Mouse (Mus musculus): Measurements from ENCODE around the gene Arhgap24. TPM values are rescaled to one million over a fixed set of nuclear protein-coding genes. Genes with fewer than 3 reads are reported as not detected.

Arhgap24 gene
- polyA plus RNA-seq, 1 experiment from 2014 or later = 6.1 TPM

DNA sequence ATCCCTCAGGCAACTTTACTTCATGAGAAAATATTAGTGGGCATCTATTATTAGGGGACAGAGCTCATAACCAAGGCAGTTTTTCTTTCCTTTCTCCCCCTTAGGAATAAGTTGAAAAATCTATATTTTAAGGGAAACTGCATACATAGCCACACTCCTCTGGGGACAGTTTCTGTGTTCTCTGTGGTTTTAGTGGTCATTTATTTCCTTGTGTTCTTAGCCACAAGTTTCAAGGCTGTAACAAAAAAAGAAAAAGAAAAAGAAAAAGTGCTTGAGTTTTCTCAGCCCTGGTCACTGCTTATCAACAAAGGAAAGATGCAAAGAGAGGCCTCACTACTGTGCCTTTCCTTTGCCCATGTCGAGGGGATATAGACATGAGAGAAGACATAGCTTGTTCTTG lies 71.3 kb downstream of the Arhgap24 start:
- Histone ChIP-seq H3K4me2 (replicated peaks) (no peak overlapping the region), H3K27ac (no peak overlapping the region), H3K9ac (no peak overlapping the region), H3K27me3 (replicated peaks) (no peaks in the 10 kb centered on the region), H3K36me3 (no peaks in the 10 kb centered on the region), H3K9me3 (no peaks in the 10 kb centered on the region), H3K4me1 (no peaks in the 10 kb centered on the region), H3K4me3 (no peak overlapping the region)
- ATAC-seq (ENCODE audit: low FRiP score, low read depth) = no peak
- 80% methylated on average over 1 of the region's 1 CpGs for WGBS

DNA sequence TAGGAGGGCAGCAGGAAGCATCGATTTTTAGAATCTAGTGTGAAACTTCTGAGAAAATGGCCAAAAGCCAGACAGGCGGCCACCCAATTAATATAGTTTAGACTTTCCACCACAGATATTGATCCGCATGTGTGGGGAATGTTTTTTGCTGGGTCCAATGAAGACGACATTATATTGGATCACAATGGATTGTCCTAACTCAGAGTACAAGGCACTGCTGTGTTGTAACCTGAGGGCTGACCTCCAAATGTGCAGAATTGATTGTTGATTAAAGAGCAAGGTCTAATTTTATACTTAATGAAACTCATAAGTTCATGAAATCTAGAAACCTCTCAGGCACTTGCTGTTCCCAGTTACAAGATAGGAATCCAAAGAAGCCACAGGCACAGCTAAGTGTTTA lies 74.8 kb downstream of the Arhgap24 start:
- H3K27ac ChIP-seq = no peak overlapping the region
- 87% methylated on average over 4 of the region's 4 CpGs for WGBS

DNA sequence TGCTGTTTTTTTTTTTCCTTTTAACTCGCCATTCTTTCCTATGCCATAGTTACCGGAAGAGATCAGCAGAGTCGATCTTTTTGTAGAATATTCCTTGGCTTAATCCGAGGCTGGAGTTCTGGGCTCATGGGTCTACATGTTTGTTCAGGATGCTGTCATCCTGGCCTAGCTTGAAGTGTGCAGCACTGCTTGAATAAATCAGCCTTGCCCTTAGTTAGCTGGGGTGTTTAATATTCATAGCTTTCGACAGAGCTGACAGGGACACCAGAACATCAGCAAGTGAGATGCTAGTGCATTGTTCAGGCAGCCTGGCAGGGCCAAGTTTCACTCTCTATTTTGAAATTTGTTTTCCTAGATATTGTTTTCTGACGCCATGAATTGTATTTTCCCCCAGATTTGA lies 79.1 kb downstream of the Arhgap24 start:
- WGBS = 74% methylated on average over 6 of the region's 6 CpGs
- Histone ChIP-seq H3K27me3 (replicated peaks) (no peaks in the 10 kb centered on the region), H3K4me3 (no peak overlapping the region), H3K27ac (no peak overlapping the region), H3K4me1 (0 out of 2 replicates have a peak, but pooled peaks cover 4% of the 10 kb centered on the region), H3K4me2 (replicated peaks) (no peak overlapping the region), H3K36me3 (no peaks in the 10 kb centered on the region), H3K9ac (no peak overlapping the region), H3K9me3 (no peaks in the 10 kb centered on the region)
- no peak for ATAC-seq (ENCODE audit: low FRiP score, low read depth)

More for the DNA sequence above, 74.8 kb downstream of the Arhgap24 start:
- Histone ChIP-seq H3K9ac (no peak overlapping the region), H3K27me3 (replicated peaks) (no peaks in the 10 kb centered on the region), H3K9me3 (no peaks in the 10 kb centered on the region), H3K4me2 (replicated peaks) (no peak overlapping the region), H3K36me3 (no peaks in the 10 kb centered on the region), H3K4me3 (no peak overlapping the region), H3K4me1 (0 out of 2 replicates have a peak, but pooled peaks cover 4% of the 10 kb centered on the region)
- no peak for ATAC-seq (ENCODE audit: low FRiP score, low read depth)

DNA sequence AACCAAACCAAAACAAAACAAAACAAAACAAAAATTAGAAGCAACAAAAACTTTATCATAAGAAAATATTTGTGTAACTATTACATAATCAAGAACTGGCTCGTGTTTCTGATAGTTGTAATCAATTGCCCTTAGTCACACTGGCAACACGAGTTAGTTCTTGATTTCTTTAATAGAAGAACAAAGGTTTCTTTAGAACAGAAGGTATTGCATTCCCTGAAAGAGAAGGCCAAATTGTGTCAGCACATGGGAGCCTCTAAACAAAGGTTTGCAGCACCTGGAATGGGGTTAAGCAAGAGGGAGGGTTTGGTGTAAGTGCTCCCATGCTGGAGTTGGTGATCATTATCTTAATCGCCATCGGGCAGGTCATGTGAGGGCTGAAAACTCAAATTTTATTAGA lies 82.8 kb downstream of the Arhgap24 start:
- no peak overlapping the region for H3K4me2 ChIP-seq (replicated peaks)
- 0 out of 2 replicates have a peak, but pooled peaks cover 4% of the 10 kb centered on the region for H3K4me1 ChIP-seq
- no peak overlapping the region for H3K4me3 ChIP-seq
- no peak for ATAC-seq (ENCODE audit: low FRiP score, low read depth)
- no peak overlapping the region for H3K9ac ChIP-seq
- H3K27ac ChIP-seq = no peak overlapping the region
- H3K36me3 ChIP-seq = no peaks in the 10 kb centered on the region
- H3K9me3 ChIP-seq = no peaks in the 10 kb centered on the region
- H3K27me3 ChIP-seq (replicated peaks) = no peaks in the 10 kb centered on the region
- WGBS = 80% methylated on average over 4 of the region's 4 CpGs

DNA sequence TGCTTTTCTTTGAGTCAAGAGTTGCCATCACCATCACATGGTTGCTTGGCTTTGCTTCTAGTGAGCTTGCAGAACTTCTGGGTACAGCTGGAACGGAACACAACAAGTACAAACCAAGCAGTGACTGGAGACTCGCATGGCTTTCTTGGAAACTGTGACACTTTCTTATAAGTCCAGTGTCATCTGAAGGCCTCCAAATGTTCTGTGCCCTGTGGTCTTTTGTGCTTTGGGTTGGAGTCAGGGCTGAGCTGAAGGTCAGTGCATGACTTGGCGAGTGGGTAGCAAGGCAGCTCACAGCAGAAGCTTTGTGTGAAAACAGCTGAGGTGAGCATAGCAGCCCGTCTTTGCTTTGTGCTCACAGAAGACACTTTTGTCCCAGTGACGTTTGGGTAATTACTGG lies 87.6 kb downstream of the Arhgap24 start:
- WGBS = 70% methylated on average over 5 of the region's 5 CpGs
- Histone ChIP-seq H3K4me1 (no peaks in the 10 kb centered on the region), H3K4me3 (no peak overlapping the region), H3K9ac (no peak overlapping the region), H3K27me3 (replicated peaks) (no peaks in the 10 kb centered on the region), H3K4me2 (replicated peaks) (no peak overlapping the region), H3K27ac (no peak overlapping the region), H3K9me3 (no peaks in the 10 kb centered on the region), H3K36me3 (no peaks in the 10 kb centered on the region)
- ATAC-seq (ENCODE audit: low FRiP score, low read depth) = no peak

DNA sequence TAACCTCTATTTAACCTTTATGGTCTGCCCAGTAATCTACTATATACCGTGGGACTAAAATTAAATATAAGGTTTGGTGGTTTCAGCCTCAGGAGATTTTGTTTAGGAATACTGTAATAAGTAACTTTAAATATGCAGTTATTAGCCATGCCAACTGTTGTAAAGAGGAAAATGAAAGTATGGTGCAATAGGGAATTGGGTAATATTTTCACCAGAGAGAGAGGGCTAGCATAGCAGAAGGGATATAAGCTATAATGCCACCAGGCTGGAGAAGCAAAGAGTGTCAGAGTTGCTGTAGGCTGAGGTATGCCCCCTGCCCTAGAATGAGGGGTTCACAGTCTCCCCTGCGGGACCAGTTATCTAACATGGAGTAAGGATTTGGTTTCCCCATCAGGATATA lies 90.3 kb downstream of the Arhgap24 start:
- no peak for ATAC-seq (ENCODE audit: low FRiP score, low read depth)
- Histone ChIP-seq H3K27ac (no peak overlapping the region), H3K27me3 (replicated peaks) (no peaks in the 10 kb centered on the region), H3K9me3 (no peaks in the 10 kb centered on the region), H3K4me2 (replicated peaks) (no peak overlapping the region), H3K4me3 (no peak overlapping the region), H3K9ac (no peak overlapping the region), H3K36me3 (no peaks in the 10 kb centered on the region), H3K4me1 (no peaks in the 10 kb centered on the region)
- 93% methylated on average over 2 of the region's 2 CpGs for WGBS

DNA sequence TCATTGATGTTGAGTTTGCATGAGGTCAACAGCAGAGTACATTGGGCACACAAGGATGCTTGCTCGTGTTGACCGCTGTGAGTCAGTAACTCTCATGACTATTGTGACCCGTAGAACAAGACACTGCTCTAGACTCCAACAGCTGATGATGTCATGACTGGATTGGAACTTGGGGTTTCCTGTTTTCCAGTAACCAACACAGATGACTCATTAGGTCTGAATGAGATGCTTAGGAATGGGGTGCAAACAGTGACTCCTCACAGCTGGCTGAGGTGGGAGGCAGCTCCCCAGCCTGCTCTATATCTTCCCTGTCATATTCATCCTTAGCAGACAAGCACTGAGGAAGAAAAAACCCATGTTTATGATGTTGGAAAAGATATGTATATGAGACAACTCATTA lies 95.6 kb downstream of the Arhgap24 start:
- Histone ChIP-seq H3K4me3 (no peak overlapping the region), H3K4me2 (replicated peaks) (no peak overlapping the region), H3K36me3 (no peaks in the 10 kb centered on the region), H3K27me3 (replicated peaks) (no peaks in the 10 kb centered on the region), H3K4me1 (no peaks in the 10 kb centered on the region), H3K27ac (no peak overlapping the region), H3K9ac (no peak overlapping the region), H3K9me3 (no peaks in the 10 kb centered on the region)
- 97% methylated on average over 3 of the region's 3 CpGs for WGBS
- ATAC-seq (ENCODE audit: low FRiP score, low read depth) = no peak

DNA sequence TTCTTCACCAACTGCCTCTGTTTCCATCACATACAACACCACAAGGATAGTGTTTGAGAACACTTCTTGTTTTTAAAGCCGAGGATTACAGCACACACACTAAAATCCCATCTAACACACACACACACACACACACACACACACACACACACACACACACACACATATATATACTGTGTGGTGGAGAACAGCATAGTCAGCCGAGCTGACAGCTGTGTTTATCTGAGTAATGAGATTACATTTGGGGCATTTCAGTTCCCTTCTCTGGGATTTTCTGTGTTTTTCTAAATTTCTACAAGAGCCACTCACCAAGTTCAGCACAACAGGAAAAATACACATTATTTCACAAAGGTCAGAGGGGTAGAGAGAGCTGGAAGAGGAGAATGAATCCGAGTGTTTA lies 96.5 kb downstream of the Arhgap24 start:
- no peak overlapping the region for H3K9ac ChIP-seq
- H3K27ac ChIP-seq = no peak overlapping the region
- no peak for ATAC-seq (ENCODE audit: low FRiP score, low read depth)
- no peak overlapping the region for H3K4me2 ChIP-seq (replicated peaks)
- 79% methylated on average over 3 of the region's 3 CpGs for WGBS
- no peaks in the 10 kb centered on the region for H3K27me3 ChIP-seq (replicated peaks)
- no peaks in the 10 kb centered on the region for H3K4me1 ChIP-seq
- no peaks in the 10 kb centered on the region for H3K9me3 ChIP-seq
- no peak overlapping the region for H3K4me3 ChIP-seq
- H3K36me3 ChIP-seq = no peaks in the 10 kb centered on the region

DNA sequence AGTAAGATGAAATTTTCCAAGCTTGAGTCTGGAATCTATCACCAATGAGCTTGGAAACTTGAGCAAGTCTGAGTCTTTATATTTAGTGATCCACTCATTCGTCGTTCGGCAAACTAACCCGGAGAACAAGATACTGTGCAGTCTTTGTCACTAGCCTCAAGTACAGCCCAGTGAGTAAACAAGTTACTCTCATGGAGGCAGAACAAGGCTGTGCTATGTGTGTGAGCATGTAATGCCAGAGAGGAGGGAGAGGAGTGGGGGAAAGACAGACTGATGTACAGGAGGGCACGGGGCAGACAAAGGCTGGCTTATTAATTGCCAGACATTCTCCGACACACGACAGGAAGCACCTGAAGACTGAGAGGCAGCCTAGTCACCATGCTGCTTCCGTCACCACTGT lies 97.2 kb downstream of the Arhgap24 start:
- Histone ChIP-seq H3K27ac (no peak overlapping the region), H3K4me1 (no peaks in the 10 kb centered on the region), H3K9ac (no peak overlapping the region), H3K36me3 (no peaks in the 10 kb centered on the region), H3K9me3 (no peaks in the 10 kb centered on the region), H3K27me3 (replicated peaks) (no peaks in the 10 kb centered on the region), H3K4me2 (replicated peaks) (no peak overlapping the region), H3K4me3 (no peak overlapping the region)
- no peak for ATAC-seq (ENCODE audit: low FRiP score, low read depth)
- 74% methylated on average over 8 of the region's 8 CpGs for WGBS

DNA sequence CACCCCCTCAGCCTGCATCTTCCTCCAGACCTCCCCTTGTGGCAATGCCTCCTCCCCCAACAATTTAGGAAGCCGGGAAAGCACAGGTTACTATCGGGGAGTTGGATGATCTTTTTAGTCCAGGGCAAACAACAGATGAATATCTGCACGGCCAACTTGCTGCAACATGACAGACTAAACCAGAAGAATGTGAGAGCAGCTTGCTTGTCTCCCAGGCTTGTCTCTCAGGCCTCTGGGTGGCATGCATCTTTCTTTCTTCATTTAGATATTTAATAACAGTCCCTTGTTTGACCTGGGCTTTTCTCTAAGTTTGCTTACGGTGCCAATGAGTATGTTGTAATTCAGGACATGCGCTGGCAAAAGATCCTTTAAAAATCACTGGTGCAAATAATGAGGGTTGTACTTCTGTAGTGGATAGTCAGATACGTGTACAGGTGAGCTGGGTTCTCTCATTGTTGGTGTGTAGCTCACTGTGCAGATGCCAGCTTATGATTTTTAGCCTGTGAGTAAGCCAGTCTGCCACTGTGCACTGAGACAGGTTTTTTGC lies 101.7 kb downstream of the Arhgap24 start:
- no peaks in the 10 kb centered on the region for H3K36me3 ChIP-seq
- no peak for ATAC-seq (ENCODE audit: low FRiP score, low read depth)
- H3K4me2 ChIP-seq (replicated peaks) = no peak overlapping the region
- no peak overlapping the region for H3K9ac ChIP-seq
- H3K27me3 ChIP-seq (replicated peaks) = no peaks in the 10 kb centered on the region
- 0 out of 2 replicates have a peak, but pooled peaks cover 5% of the 10 kb centered on the region for H3K9me3 ChIP-seq
- 86% methylated on average over 6 of the region's 6 CpGs for WGBS
- no peak overlapping the region for H3K27ac ChIP-seq
- no peak overlapping the region for H3K4me3 ChIP-seq
- H3K4me1 ChIP-seq = no peaks in the 10 kb centered on the region

DNA sequence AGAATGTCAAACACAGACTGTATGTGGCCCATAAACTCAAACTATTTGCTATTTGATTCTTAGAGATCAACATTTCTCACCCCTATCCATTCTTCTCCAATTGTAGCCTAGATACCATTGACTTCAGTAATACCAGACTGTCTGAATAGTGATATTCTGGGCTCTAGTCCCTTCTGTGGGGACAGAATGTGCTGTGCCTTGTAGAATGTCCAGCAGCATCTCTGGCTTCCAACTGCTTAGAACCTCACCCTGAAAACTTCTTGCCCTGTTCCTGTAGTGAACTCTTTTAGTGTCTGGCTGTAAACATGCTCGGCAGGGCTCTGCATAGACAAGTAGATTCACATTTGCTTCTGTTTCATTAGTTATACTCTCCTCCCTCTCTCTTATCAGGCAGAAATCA lies 110.2 kb downstream of the Arhgap24 start:
- H3K9me3 ChIP-seq = 0 out of 2 replicates have a peak, but pooled peaks cover 1% of the 10 kb centered on the region
- no peak for ATAC-seq (ENCODE audit: low FRiP score, low read depth)
- H3K4me3 ChIP-seq = no peak overlapping the region
- H3K9ac ChIP-seq = no peak overlapping the region
- H3K4me1 ChIP-seq = no peaks in the 10 kb centered on the region
- no peaks in the 10 kb centered on the region for H3K27me3 ChIP-seq (replicated peaks)
- 73% methylated on average over 1 of the region's 1 CpGs for WGBS
- no peak overlapping the region for H3K27ac ChIP-seq
- no peaks in the 10 kb centered on the region for H3K36me3 ChIP-seq
- no peak overlapping the region for H3K4me2 ChIP-seq (replicated peaks)

DNA sequence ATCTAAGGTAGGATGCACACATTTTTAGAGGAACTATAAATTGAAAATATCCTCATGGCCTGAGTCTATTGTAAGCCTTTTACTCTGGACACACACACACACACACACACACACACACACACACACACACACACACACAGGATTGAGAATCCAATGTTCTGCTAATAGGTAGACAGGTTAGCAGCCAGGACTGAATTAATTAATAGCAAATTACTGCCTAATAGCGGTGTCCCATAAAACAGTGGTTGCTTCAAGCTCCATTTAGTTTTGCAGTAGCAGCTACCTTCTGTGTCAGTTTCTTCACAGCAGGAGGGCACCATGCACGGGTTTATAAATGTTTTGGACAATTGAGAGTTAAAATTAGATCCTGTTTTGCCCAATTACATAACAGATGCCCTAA lies 111.9 kb downstream of the Arhgap24 start:
- Histone ChIP-seq H3K27me3 (replicated peaks) (no peaks in the 10 kb centered on the region), H3K27ac (no peak overlapping the region), H3K9ac (no peak overlapping the region), H3K4me2 (replicated peaks) (no peak overlapping the region), H3K36me3 (no peaks in the 10 kb centered on the region), H3K4me3 (no peak overlapping the region), H3K9me3 (no peaks in the 10 kb centered on the region), H3K4me1 (no peaks in the 10 kb centered on the region)
- ATAC-seq (ENCODE audit: low FRiP score, low read depth) = no peak
- WGBS = 44% methylated on average over 2 of the region's 2 CpGs

DNA sequence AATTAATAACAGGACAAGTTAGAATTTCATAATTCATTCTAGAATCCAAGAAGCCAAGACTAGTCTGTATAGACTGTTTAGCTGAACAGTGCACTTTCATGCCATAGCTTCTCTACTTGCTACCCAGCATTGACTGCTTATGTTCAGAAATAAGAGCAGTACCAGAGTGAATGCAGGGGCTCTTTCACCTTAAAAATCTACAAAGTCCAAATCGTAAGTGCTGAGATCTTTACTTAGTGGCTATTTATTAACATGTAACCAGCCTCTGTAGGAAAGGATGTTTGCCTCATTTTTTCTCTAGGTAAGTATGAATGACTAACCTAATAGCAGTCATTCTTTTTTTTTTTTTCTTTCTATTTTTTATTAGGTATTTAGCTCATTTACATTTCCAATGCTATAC lies 117.9 kb downstream of the Arhgap24 start:
- Histone ChIP-seq H3K27ac (no peak overlapping the region), H3K4me2 (replicated peaks) (no peak overlapping the region), H3K9me3 (no peaks in the 10 kb centered on the region), H3K4me3 (no peak overlapping the region), H3K36me3 (no peaks in the 10 kb centered on the region), H3K9ac (no peak overlapping the region), H3K4me1 (no peaks in the 10 kb centered on the region), H3K27me3 (replicated peaks) (no peaks in the 10 kb centered on the region)
- 88% methylated on average over 1 of the region's 1 CpGs for WGBS
- ATAC-seq (ENCODE audit: low FRiP score, low read depth) = no peak

Measured in neural tube, embryonic 12.5 days (tissue).